In the genomic region with DNA sequence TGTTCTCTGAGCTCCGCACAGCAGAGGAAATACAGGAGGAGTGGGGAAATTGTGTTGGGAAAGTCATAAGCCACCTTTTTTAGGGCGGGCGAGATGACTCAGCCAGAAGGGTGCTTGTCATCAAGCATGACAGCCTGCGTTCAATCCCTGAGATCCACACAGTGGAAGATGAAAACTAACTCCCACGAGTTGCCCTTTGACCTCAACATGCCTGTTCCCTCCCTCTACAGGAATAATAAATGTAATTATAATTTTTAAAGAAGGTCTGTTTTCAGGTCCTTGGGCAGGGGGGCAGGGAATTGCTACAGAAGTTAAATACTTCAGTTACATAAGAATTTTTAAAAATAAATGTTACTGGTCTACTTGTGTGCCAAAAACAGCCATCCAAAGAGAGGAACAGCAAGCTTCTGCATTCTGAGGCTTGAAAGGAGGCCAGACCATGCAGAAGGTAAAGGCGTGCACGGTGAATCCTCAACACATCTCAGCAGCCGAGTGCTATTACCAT, we compare ENCODE assay signal across 21 mouse cellular contexts.
DNase-seq lines count a peak whose midpoint lies in the region; ATAC-seq and TF ChIP-seq lines count a peak whose summit lies in the region.
"Had no signal": no experiment of that assay in that cellular context is flagged by ENCODE, and none has a peak within 500 bp of the region (broad histone marks: within the 10 kb centered on the region; RNA-seq: fewer than 3 reads in every experiment).

No protein-coding gene starts in this region.

- intact Hi-C loops in left cerebral cortex, postnatal 25 days (cut with DNase I): loop anchor here (1.0 to 10.0 kb wide), 5 partner anchors 30 to 330 kb away; no protein-coding TSS in a partner anchor

- TF ChIP-seq CTCF in layer of hippocampus, adult 2 months (conservative IDR thresholded peaks at IDR 0.05): no peak

- peak overlapping the region; percentile 84 for H3K27ac ChIP-seq in layer of hippocampus, adult 2 months
- no peak overlapping the region for H3K27ac ChIP-seq in forebrain, embryonic 11.5 days (ENCODE audit: low read depth, low read length)
- H3K27ac ChIP-seq: forebrain, embryonic 12.5 days; gastrocnemius, adult 2 months; heart, adult 2 months; hindbrain, embryonic 13.5 days; intestine, embryonic 15.5 days; limb, embryonic 15.5 days; midbrain, embryonic 10.5 days had no signal

- 94% methylated on average over 8 of the region's 8 CpGs for WGBS in forebrain, embryonic 11.5 days

- H3K9me3 ChIP-seq in forebrain, embryonic 11.5 days (ENCODE audit: control insufficient read depth, low read length): no peaks in the 10 kb centered on the region
- H3K9me3 ChIP-seq: forebrain, embryonic 12.5 days; hindbrain, embryonic 13.5 days; intestine, embryonic 15.5 days; limb, embryonic 15.5 days; midbrain, embryonic 10.5 days had no signal

- H3K27me3 ChIP-seq in forebrain, embryonic 11.5 days (ENCODE audit: control insufficient read depth, insufficient read depth, low read length): no peaks in the 10 kb centered on the region
- H3K27me3 ChIP-seq: forebrain, embryonic 12.5 days; hindbrain, embryonic 13.5 days; intestine, embryonic 15.5 days; limb, embryonic 15.5 days; Patski had no signal

- no peak overlapping the region for H3K4me3 ChIP-seq in layer of hippocampus, adult 2 months
- H3K4me3 ChIP-seq in forebrain, embryonic 11.5 days (ENCODE audit: low read depth, low read length): no peak overlapping the region
- H3K4me3 ChIP-seq: forebrain, embryonic 12.5 days; gastrocnemius, adult 2 months; heart, adult 2 months; hindbrain, embryonic 13.5 days; intestine, embryonic 15.5 days; limb, embryonic 15.5 days; midbrain, embryonic 10.5 days had no signal

- no peaks in the 10 kb centered on the region for H3K4me1 ChIP-seq in forebrain, embryonic 11.5 days (replicated peaks; ENCODE audit: control insufficient read depth, insufficient read depth, low read length)
- H3K4me1 ChIP-seq: forebrain, embryonic 12.5 days; hindbrain, embryonic 13.5 days; intestine, embryonic 15.5 days; limb, embryonic 15.5 days; midbrain, embryonic 10.5 days had no signal

- peak; percentile 69 for DNase-seq in layer of hippocampus, adult 11-12 months (ENCODE audit: low spot score)
- no peak for DNase-seq in layer of hippocampus, postnatal 10 days (ENCODE audit: low spot score in 2 of 2)
- DNase-seq in brain, adult 2 months (ENCODE audit: low read depth, low spot score): peak; percentile 90
- peak; percentile 38 to 67 for DNase-seq in layer of hippocampus, adult 2 months (ENCODE audit: low spot score in 2 of 2)
- peak; percentile 78 to 95 for DNase-seq in left cerebral cortex, postnatal 25 days (ENCODE audit: low spot score in 2 of 2)
- no peak for DNase-seq in forebrain, embryonic 11.5 days (ENCODE audit: low spot score)
- DNase-seq in gastrocnemius, postnatal 4 days (ENCODE audit: low spot score in 2 of 2): no peak
- DNase-seq: adrenal gland, postnatal 36 days; cerebellum, adult 9-11 months; gastrocnemius, adult 2 months; lung, postnatal 14 days; thymus, adult 18-20 months had no signal

- no peaks in the 10 kb centered on the region for H3K36me3 ChIP-seq in forebrain, embryonic 11.5 days (ENCODE audit: control insufficient read depth, insufficient read depth, low read length)
- H3K36me3 ChIP-seq: intestine, embryonic 15.5 days had no signal

- H3K9ac ChIP-seq in forebrain, embryonic 11.5 days (ENCODE audit: low read length): no peak overlapping the region
- H3K9ac ChIP-seq: forebrain, embryonic 12.5 days; hindbrain, embryonic 13.5 days; intestine, embryonic 15.5 days; limb, embryonic 15.5 days had no signal

- H3K4me2 ChIP-seq in forebrain, embryonic 11.5 days (ENCODE audit: low read depth, low read length, severe bottlenecking): no peak overlapping the region
- H3K4me2 ChIP-seq: forebrain, embryonic 12.5 days; hindbrain, embryonic 13.5 days; intestine, embryonic 15.5 days; limb, embryonic 15.5 days had no signal

- no peak for ATAC-seq in megakaryocyte-erythroid progenitor cell, adult 5-6 weeks (replicated peaks; ENCODE audit: low FRiP score, low TSS enrichment, poor library complexity, severe bottlenecking)
- ATAC-seq in forebrain, embryonic 11.5 days (replicated peaks; ENCODE audit: low FRiP score): no peak
- ATAC-seq: activated CD4-positive, CD25-positive, alpha-beta regulatory T cell, adult 4 months; intestine, embryonic 15.5 days; Patski had no signal

Comparison
In these comparisons a context has a peak if more than half of its experiments do, and no peak if none do; other contexts are left out.
1. DNase-seq: peak in layer of hippocampus, adult 11-12 months (single experiment), brain, adult 2 months (single experiment), layer of hippocampus, adult 2 months (2 of 2) and left cerebral cortex, postnatal 25 days (2 of 2); none in layer of hippocampus, postnatal 10 days (0 of 2), forebrain, embryonic 11.5 days (single experiment) and gastrocnemius, postnatal 4 days (0 of 2).